Mouse (Mus musculus): ENCODE results near the gene Slc29a2.

The Slc29a2 gene

DNA sequence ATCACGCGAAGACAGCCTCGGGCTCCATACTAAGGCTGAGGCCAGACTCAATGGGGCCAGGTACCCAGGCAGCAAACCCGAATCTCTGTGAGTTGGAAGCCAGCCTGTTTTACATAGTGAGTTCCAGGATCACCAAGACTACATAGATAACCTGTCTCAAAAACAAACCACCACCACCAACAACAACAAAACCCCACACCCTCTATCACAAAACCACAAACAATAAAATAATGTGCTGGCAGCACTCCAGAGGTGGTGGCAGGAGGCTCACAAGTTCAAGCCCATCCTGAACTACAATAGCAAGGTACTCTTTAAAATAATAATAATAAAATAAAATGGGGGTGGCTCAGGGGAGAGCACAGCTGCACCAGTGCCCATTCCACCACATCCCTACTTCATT lies 12.9 kb downstream of the Slc29a2 start:
- no peak for DNase-seq

DNA sequence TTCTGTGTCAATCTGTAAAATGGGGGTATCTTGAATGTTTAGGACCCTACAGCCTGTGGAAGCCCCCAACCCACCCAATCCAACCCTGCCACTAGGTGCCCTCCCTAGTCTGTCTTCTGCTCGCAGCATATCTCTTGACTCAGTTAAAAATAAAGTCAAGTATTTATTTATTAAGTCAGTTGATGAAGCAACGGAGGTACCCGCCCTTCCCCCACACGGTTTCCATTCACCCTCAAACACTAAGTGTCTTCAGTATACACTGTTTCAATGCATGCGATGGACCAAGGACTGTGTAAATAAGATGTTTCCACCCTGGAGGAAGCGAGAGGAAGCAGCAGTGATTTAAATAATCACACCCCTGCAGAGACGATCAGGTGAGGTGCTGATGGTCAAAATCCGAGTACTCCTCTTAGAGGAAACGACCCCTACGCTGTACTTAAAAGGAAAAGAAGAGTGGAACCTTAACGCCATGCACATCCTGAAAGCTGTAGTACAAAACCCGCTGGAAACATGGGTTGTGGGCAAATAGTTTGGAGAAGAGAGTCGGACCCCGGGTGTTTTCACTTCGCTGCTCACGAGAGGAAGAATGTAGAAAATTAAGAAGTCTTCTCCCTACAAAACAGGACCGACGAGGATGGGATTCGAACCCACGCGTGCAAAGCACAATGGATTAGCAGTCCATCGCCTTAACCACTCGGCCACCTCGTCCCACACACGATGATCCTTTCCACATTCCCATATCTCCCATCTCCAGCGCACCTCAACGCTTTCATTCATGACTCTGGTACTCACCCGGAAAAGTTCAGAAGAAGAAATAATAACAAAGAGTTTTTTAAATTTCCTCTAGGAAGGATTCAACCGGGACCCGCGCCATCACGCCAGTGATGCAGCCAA lies 14.3 kb downstream of the Slc29a2 start:
- DNase-seq: peak; percentile 69

DNA sequence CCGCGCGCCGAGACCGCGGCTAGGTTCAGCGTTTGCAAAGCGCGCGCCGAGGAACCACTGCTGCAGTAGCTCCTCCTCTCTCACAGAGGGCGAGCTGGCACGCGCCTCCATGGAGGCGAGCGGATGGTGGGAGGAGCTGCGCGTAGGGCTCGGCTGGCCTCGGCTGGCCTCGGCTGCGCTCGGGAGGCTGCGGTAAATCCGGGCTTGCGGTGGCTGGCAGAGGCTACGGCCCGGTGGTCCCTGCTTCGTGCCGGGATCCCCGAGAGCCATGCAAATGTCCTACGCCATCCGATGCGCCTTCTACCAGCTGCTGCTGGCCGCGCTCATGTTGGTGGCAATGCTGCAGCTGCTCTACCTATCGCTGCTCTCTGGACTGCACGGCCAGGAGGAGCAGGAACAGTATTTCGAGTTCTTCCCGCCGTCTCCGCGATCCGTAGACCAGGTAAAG lies 15.1 kb downstream of the Slc29a2 start, which contains the start of the genes B4gat1 and AC124502.3:
Gene B4gat1, plus strand, starts transcription at position 118 of the 448 bp plus-strand sequence.
Gene AC124502.3, plus strand, starts transcription at position 183 of the 448 bp plus-strand sequence.
- DNase-seq: peak; percentile 87

DNA sequence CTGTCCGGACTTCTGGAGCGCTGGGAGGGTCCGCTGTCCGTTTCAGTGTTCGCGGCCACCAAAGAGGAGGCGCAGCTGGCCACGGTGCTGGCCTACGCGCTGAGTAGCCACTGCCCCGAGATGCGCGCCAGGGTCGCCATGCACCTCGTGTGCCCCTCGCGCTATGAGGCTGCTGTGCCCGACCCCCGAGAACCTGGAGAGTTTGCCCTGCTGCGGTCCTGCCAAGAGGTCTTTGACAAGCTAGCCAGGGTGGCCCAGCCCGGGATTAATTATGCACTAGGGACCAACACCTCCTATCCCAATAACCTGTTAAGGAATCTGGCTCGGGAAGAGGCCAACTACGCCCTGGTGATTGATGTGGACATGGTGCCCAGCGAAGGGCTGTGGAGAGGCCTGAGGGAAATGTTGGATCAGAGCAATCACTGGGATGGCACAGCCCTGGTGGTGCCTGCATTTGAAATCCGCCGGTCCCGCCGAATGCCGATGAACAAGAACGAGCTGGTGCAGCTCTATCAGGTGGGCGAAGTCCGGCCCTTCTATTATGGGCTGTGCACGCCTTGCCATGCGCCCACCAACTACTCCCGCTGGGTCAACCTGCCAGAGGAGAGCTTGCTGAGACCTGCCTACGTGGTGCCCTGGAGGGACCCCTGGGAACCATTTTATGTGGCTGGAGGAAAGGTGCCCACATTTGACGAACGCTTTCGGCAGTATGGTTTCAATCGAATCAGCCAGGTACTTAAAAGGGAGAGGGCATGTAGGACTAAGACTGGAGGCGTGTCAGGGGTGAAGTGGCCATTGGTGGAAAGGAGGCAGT lies 15.8 kb downstream of the Slc29a2 start:
- peak; percentile 41 for DNase-seq

DNA sequence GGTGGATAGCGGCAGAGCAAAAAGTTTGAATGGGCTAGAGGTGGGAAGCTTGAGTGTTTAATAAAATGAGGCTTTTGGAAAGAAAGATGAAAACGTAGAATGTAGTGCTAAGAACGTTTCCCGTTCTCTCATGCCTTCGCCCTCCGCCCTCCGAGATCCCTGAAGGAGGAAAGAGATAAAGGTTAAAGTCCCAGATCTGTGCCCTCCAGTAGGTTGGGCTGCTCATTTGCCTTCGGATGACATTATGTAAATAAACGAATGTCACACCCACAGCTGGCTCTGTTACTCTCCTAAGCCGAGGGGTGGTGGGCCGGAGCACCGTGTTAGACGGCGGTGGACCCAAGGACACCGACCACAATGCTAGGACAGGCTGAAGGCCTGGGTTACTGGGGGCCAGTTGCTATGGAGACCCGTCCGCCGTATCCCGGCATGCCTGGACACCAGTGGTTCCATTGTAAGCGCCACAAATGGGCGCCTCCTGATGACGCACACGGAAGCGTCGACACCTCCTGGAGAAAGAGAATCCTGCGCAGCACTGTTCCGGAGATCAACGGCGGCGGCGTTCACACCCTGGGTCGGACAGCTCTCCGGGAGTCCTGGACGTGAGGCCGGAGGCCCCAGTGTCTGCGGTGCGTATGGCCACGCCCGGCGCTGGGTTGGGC lies 17.3 kb downstream of the Slc29a2 start, which contains the start of gene Brms1:
Gene Brms1, plus strand, starts transcription at position 493 of the 662 bp plus-strand sequence.
- DNase-seq: peak; percentile 92

DNA sequence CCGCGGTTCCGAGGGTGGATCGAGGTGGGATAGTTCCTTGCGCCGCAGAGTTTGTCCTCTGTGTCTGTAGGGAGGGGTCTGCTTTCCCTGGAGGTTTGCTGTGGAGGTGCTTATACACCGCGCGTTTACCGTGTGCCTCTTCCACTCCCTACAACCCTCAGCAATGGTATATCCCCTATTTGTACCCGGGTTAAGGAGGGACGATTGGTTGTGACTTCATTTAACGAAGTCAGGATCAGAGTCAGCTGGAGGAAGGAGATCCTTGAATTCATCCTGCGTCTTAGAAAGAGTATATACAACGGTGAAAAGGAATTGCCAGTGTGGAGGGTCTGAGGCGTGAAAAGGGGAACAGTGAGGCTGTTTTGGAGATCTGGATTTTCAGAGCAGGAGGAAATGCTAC lies 17.9 kb downstream of the Slc29a2 start:
- no peak for DNase-seq

DNA sequence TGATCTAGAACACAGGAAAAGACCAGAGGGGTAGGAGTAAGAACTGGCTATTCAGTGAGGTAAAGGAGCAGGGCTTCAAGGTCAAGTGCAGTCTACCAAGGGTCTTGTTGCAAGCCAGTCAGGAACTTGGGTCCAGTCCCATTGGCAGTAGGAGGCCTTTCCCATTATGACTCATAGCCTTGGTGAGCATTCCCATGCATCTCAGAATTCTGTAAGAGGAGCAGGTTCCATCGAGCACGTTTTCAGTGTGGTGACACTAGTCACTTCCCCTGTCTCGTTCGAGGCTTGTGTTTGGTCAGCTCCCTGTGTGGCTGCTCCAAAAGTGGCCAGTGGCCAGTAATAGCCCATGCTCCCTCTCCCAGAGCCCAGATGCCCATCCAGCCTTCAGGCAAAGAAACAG lies 21.9 kb downstream of the Slc29a2 start:
- DNase-seq: no peak

DNA sequence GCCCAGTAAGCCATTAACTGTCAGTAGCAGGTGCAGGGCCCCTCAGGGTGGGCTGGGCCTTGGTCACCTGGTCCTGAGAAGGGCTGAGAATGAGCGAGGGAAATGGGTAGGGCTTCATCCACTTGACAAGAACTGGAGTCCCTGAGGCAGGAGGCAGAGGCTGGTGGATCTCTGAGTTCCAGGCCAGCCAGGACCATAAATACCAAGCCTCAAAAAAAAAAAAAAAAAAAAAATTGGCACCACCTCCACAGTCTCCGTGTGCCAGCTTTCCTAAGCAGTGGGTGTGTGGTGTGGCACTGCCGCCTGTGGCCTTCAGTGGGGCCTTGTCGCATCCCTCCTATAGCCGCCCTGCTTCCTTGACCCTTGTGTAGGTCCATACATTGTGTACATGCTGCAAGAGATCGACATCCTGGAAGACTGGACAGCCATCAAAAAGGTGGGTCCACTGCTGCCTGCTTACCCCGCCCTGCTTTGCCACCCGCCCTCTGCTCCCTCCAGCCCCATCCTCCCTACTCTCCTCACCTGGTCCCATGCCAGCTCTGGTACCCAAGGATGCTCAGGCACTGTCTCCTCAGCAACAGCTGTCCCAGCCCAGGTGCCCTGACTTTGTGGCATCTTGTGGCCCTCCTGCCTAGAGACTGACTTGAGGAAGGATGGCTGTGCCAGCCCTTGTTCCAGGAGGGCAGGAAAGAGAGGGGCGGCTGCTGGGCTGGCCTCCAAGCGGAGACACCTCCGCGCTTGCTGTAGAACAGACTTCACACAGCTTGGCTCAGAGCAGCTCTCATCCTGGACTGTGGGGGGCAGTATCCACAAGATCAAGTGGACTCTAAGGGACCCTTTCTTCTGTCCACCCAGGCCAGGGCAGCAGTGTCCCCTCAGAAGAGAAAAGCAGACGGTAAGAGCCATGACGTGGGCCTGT lies 24.7 kb downstream of the Slc29a2 start:
- DNase-seq: no peak

DNA sequence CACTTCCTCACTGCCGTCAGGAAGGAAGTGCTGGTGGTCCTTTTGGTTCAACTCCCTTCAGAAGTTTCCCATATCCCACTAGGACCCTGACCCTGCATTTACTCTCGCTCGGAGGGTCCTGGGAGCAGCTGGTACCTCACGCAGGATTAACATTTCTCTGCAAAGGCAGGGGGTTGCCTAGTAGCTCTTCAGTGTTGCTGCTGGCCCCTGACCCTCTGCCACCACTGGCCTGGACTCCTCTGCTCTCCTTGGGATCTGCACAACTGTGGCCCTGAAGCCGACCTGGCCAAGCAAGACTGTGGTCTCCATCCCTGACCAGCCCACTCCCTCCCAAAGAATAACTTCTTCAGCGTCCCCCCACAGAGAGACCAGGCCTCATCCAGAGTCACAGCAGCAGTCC lies 25.7 kb downstream of the Slc29a2 start:
- no peak for DNase-seq

DNA sequence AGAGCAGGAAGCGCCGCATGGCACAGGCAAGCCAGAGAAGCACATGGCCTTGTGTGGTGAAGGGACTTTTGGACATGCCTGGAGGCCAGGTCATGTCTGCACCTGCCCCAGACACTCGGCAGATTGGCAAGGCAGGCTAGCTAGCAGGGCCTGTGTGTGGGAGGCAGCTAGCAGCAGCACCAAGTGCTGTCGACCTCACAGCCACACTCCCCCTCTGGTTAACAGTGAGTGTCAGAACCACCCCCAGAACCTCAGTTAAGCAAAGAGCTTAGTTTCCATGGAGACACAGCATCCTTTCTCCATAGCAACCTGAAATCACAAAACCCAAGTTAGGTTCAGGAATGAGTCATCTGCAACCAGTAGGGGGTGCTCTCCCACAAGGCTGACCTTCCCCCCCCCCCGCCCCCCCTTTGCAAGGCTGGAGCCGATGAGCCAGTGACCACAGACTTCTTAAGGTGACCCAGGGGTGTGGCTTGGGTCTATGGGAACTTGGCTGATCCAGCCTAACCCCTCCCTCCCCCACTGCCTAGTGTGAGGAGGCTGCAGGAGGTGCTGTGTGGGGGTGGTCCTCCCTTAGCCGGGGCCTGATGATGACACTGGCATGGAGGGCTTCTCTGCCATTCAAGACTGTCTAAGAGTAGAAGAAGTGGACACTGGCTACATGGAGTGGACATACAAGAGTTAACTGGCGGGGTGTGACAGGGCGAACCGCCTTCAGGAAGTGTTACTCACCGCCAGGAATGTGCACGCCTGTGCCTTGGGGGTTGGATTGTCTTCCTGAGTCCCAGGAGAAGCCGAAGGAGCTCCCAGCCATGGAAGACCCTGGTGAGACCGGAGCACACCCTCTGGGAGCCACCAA lies 26.6 kb downstream of the Slc29a2 start, which contains the start of gene Rin1:
Gene Rin1, plus strand, starts transcription at position 435 of the 859 bp plus-strand sequence.
- DNase-seq: peak; percentile 68

DNA sequence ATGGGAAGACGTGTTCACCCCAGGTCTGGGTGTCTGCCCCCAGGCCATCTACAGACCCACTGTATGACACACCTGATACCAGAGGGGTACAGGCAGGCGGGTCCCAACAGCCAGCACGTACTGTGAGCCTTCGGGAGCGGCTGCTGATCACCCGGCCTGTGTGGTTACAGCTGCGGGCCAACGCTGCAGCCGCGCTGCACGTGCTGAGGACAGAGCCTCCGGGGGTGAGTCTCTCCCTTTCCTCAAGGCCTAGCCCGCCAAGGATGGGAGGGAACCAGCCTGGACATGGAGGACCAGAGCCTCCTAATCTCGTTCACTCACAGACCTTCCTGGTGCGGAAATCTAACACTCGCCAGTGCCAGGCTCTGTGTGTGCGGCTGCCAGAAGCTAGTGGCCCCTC lies 27.4 kb downstream of the Slc29a2 start:
- no peak for DNase-seq

DNA sequence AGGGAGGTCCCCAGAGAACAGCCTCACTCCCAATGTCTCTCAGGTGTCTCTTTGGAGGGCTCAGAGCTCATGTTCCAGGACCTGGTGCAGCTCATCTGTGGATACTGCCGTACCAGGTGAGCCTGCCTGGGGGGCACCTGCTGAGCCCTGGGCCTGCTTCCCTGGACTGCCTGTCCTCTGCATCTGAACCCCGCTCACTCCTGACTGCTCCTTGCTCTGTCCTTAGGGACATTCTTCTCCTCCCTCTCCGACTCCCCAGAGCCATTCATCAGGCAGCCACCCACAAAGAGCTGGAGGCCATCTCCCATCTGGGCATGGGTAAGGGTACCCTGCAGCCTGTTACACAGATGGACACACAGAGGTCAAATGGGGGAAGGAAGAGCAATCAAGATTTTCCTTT lies 27.9 kb downstream of the Slc29a2 start:
- DNase-seq: no peak

DNA sequence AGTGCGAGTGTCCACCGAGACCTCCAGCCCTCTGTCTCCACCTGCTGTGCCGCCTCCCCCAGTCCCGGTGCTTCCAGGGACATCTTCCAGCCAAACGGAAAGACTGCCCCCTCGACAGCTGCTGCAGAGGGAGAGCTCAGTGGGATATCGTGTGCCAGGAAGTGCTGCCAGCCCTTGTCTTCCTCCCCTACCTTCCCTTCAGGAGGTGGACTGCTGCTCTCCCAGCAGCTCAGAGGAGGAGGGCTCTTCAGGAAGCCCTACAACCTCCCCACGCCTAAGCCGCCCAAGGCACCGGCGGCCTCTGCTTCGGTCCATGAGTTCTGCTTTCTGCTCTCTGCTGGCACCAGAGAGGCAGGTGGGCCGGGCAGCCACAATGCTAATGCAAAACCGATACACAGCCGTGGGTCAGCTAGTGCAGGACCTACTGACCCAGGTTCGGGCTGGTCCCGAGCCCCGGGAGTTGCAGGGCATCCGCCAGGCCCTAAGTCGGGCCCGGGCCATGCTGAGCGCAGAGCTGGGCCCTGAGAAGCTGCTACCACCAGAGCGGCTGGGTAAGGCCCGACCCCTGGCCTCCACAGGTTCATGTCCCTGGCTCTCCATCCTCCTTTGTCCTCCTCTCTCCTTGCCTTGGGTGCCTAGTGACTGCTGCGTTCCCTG lies 28.6 kb downstream of the Slc29a2 start:
- no peak for DNase-seq

DNA sequence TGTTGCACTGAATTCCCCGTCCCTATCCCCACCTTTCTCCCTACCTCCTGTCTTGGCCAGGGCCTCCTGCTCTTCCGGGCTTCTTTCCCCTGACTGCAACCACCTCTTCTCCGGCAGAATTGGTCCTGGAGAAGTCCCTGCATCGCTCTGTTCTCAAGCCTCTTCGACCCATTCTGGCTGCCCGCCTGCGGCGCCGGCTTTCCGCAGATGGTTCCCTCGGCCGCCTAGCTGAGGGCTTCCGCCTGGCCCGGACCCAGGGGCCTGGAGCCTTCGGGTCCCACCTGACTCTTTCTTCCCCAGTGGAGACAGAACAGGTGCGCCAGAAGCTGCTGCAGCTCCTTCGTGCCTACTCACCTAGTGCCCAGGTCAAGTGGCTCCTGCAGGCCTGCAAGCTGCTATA lies 29.2 kb downstream of the Slc29a2 start:
- DNase-seq: no peak

DNA sequence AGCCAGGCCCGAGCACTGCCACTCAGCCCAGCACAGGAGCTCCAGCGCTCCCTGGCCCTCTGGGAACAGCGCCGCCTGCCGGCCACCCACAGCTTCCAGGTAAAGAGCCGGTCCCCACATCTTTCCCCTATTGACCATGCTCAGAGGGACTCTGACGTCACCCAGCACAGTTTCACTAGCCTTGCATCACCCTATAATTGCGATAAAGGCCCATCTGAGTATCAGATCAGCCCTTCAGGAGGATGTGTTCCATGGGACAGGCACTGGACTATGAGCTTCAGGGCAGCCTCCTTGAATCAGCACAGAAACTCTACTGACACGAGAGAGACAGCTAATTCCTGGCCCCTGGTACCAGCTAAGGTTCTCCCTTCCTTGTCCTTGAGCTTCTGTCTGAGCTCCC lies 30.2 kb downstream of the Slc29a2 start:
- peak; percentile 40 for DNase-seq

DNA sequence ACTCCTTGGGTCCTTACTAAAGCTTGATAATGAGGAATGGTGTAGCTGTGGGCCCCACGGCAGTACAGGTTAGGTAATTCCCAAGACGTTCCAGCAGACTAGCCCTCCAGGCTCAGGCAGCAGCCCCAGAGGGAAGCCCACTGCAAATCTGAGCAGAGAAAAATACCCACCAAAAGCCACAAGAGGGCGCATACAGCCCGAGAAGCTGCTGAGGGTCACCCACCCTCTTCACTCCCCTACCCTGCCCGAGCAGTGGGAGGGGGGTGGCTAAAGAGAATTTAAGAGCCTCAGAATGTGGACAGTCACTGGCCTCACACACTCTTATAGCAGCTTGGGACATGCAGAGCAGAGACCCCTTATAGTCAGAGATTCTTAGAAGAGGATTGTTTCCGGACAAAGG lies 32.6 kb downstream of the Slc29a2 start:
- DNase-seq: no peak

DNA sequence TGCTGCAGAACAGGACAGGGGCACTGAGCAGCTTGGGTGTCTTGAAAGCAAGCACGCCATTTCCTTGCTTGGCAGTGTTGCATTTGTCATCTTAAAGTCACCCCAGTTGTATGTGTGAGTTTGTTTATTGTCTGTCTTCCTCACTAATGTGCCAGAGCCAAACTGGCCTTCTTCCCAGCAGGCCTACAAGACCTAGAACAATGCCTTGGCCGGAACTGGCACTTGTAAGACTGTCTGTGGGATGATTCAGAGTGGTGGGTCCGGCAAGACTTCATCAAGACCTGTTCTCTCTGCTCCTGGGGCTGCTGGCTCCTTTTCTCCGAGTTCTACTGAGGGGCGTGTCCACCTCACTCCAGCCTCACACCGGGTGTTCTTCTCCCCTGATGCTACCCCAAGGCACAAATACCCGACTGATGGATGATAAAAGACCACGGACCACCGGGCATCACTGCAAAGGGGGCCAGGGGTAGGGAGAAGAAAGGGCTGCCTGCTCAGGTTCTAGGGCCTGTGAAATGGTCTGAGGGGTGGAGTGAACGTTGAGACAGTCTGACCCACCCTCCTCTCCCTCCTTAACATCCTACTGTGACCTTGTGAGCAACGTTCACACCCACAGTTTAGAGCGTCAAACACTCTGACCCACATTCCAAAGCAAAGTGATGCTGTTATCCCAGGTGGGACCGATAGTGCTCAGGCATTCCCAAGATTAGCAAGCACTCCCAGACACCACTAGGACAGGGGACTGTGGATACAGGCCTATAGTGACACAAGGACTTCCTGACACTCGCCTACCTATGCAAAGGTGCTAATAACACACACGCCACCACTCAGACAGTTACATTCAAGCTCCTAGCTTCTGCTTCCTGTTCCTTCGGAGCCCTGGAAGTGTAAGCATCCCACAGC lies 34.5 kb downstream of the Slc29a2 start:
- no peak for DNase-seq

DNA sequence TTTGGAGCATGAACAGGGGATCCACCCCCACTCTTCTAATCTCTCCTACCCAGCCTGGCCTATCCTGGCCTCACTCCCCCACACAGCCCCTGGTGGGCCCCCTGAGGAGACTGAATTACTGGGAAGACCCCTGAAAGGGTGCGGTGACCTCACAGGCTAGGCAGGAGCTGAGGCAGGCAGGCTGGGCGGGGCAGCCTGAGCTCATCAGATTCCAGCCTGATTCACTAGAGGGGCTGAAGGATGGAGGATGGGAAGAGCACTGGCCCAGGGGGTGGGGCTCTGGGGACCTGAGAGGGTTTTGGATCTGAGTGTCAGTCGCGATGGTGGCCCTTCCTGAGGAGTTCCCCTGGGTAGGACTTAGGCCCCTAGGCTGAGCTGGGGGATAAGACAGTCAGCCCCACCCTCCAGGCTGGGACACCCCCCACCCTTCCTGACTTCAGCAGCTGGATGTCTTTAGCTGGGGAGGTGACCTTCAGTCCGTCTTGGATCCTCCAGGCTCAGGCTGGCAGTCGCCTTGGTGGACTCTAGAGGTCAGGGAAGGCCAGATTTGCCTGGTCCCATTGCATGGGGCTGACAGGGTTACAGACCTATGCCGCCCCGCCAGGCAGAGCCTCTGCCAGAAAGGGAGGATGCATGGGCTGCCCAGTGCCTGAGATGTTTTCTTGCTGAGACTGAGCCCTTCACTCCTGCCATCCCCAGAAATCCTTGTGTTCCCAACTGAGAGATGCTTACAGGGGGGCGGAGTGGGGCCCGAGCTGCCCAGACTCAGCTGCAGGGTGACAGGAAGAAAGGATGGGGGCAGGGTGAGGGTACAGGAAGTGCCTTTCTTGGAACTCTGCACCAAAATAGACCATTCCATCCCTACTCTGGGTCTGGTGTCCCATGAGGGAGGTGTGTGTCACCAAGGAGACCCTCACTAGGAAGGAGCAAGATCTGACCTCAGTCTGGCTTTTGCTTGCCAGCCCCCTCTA lies 35.4 kb downstream of the Slc29a2 start:
- DNase-seq: no peak
